Mouse (Mus musculus) midbrain, embryonic 15.5 days (tissue): ENCODE measurements around the gene Vmo1. TPM values are rescaled to one million over a fixed set of nuclear protein-coding genes. Genes with fewer than 3 reads are reported as not detected.

Experiments used
- polyA plus RNA-seq: library from polyadenylated mRNA; unstranded; fragments of >200 nt; fragmentation: Nextera tagmentation; extraction: Ambion mirVana; gene quantifications from 2 replicates; pipeline ENCODE4 v1.2.1, GENCODE M21; 2015

Vmo1 gene
- polyA plus RNA-seq, 1 experiment from 2014 or later: not detected

Other genes with a start within 250 kb of the Vmo1 start
- gene Alox12e, start 192.0 kb downstream of the Vmo1 start, polyA plus RNA-seq: 0.22 TPM in 1 of 2 replicates, not detected in the other
- 0.06 TPM in 1 of 2 replicates, not detected in the other for gene Alox15, start 162.6 kb downstream of the Vmo1 start, polyA plus RNA-seq
- 32.6 and 33.8 TPM in 2 replicates for gene Pelp1, start 104.6 kb downstream of the Vmo1 start, polyA plus RNA-seq
- gene Arrb2, start 82.0 kb downstream of the Vmo1 start, polyA plus RNA-seq: 53.6 and 53.8 TPM in 2 replicates
- gene Med11, start 62.7 kb downstream of the Vmo1 start, polyA plus RNA-seq: 46.2 and 49.5 TPM in 2 replicates
- 0.61 and 0.62 TPM in 2 replicates for gene Zmynd15, start 55.2 kb downstream of the Vmo1 start, polyA plus RNA-seq
- 2.5 and 2.9 TPM in 2 replicates for gene Cxcl16, start 54.6 kb downstream of the Vmo1 start, polyA plus RNA-seq
- 3.8 and 4.0 TPM in 2 replicates for gene Tm4sf5, start 9.4 kb downstream of the Vmo1 start, polyA plus RNA-seq
- 0.14 and 0.27 TPM in 2 replicates for gene Gltpd2, start 4.6 kb upstream of the Vmo1 start, polyA plus RNA-seq
- 777 and 795 TPM in 2 replicates for gene Psmb6, start 10.8 kb upstream of the Vmo1 start, polyA plus RNA-seq
- gene Gm40193, start 18.3 kb upstream of the Vmo1 start, polyA plus RNA-seq: not detected in 2 replicates
- gene Pld2, start 25.4 kb upstream of the Vmo1 start, polyA plus RNA-seq: 13.8 and 14.8 TPM in 2 replicates
- gene Mink1, start 48.3 kb upstream of the Vmo1 start, polyA plus RNA-seq: 17.9 and 18.7 TPM in 2 replicates
- not detected in 2 replicates for gene 4930544D05Rik, start 101.2 kb upstream of the Vmo1 start, polyA plus RNA-seq
- gene Chrne, start 104.6 kb upstream of the Vmo1 start, polyA plus RNA-seq: not detected in 2 replicates
- 0.11 and 0.14 TPM in 2 replicates for gene Gp1ba, start 124.5 kb upstream of the Vmo1 start, polyA plus RNA-seq
- gene Rnf167, start 132.6 kb upstream of the Vmo1 start, polyA plus RNA-seq: 114 and 122 TPM in 2 replicates
- 180 and 181 TPM in 2 replicates for gene Slc25a11, start 132.9 kb upstream of the Vmo1 start, polyA plus RNA-seq
- 659 and 665 TPM in 2 replicates for gene Pfn1, start 140.0 kb upstream of the Vmo1 start, polyA plus RNA-seq
- 8.0 and 8.3 TPM in 2 replicates for gene Eno3, start 142.6 kb upstream of the Vmo1 start, polyA plus RNA-seq
- 171 and 173 TPM in 2 replicates for gene Spag7, start 154.8 kb upstream of the Vmo1 start, polyA plus RNA-seq
- 23.5 and 25.0 TPM in 2 replicates for gene Camta2, start 173.5 kb upstream of the Vmo1 start, polyA plus RNA-seq
- 1.0 and 1.7 TPM in 2 replicates for gene Inca1, start 185.5 kb upstream of the Vmo1 start, polyA plus RNA-seq
- gene Kif1c, start 185.9 kb upstream of the Vmo1 start, polyA plus RNA-seq: 1.9 TPM in 2 replicates
- gene Zfp3, start 249.6 kb upstream of the Vmo1 start, polyA plus RNA-seq: 16.7 and 16.8 TPM in 2 replicates